8 mouse cellular contexts compared by ENCODE assay signal in genomic region chr17:11918123-11918801, GRCm38 (mm10).
DNase-seq lines count a peak whose midpoint lies in the region; ATAC-seq and TF ChIP-seq lines count a peak whose summit lies in the region.

No protein-coding gene starts in this region.

- in situ Hi-C loops in ES-E14 (cut with MboI; ENCODE audit: low sequenced_read_pairs in 2 of 2, unreplicated experiment in 2 of 2), result no loop called here

- H3K4me1 ChIP-seq in heart, adult 2 months (ENCODE audit: control insufficient read depth, insufficient read depth, low read length), result no peaks in the 10 kb centered on the region
- no peaks in the 10 kb centered on the region for H3K4me1 ChIP-seq in ES-E14 (ENCODE audit: control insufficient read depth in 2 of 2, insufficient read depth in 2 of 2, low read length in 2 of 2, poor library complexity in 1 of 2)
- H3K4me1 ChIP-seq in intestine, embryonic 15.5 days (replicated peaks), result no peaks in the 10 kb centered on the region
- peaks cover 11% of the 10 kb centered on the region for H3K4me1 ChIP-seq in midbrain, embryonic 13.5 days (replicated peaks)

- DNase-seq in heart, adult 2 months, result no peak
- no peak for DNase-seq in heart, postnatal 36 days
- DNase-seq in ES-E14 (ENCODE audit: low read depth, low spot score), result no peak
- DNase-seq in embryo, embryonic 10.5 days (ENCODE audit: low spot score), result peak; percentile 58
- DNase-seq in urinary bladder, postnatal 10 days (ENCODE audit: low spot score), result no peak

- no peak overlapping the region for H3K27ac ChIP-seq in heart, adult 2 months
- H3K27ac ChIP-seq in ES-E14 (ENCODE audit: insufficient read depth, low read depth, low read length, poor library complexity, severe bottlenecking), result no peak overlapping the region
- H3K27ac ChIP-seq in intestine, embryonic 15.5 days, result no peak overlapping the region
- no peak overlapping the region for H3K27ac ChIP-seq in midbrain, embryonic 13.5 days

- no peak for TF ChIP-seq EP300 in heart, adult 2 months (IDR thresholded peaks at IDR 0.05; ENCODE audit: insufficient read depth, low read depth, low read length)

- peak; percentile 40 for TF ChIP-seq CTCF in heart, adult 2 months (IDR thresholded peaks at IDR 0.05)

- peak; percentile 45; the same call in 1 of the 2 replicates for ATAC-seq in intestine, embryonic 15.5 days
- ATAC-seq in midbrain, embryonic 13.5 days, result peak; percentile 62
- no peak for ATAC-seq in inflammation-experienced regulatory T-cells, adult 6 months

- no peak overlapping the region for H3K9ac ChIP-seq in heart, adult 2 months (ENCODE audit: low read depth, low read length)
- no peak overlapping the region for H3K9ac ChIP-seq in ES-E14 (ENCODE audit: insufficient read depth, low read depth, low read length, poor library complexity, severe bottlenecking)
- H3K9ac ChIP-seq in intestine, embryonic 15.5 days, result no peak overlapping the region
- no peak overlapping the region for H3K9ac ChIP-seq in midbrain, embryonic 13.5 days (replicated peaks)

- 0 out of 2 replicates have a peak, but pooled peaks cover 3% of the 10 kb centered on the region for H3K27me3 ChIP-seq in heart, adult 2 months (ENCODE audit: control insufficient read depth, insufficient read depth, low read length)
- peaks cover 2% of the 10 kb centered on the region; the same call in 1 of the 2 replicates for H3K27me3 ChIP-seq in intestine, embryonic 15.5 days (replicated peaks)
- H3K27me3 ChIP-seq in midbrain, embryonic 13.5 days, result 0 out of 2 replicates have a peak, but pooled peaks cover 9% of the 10 kb centered on the region

- no peaks in the 10 kb centered on the region for H3K79me2 ChIP-seq in heart, adult 2 months (replicated peaks; ENCODE audit: control insufficient read depth, insufficient read depth, low read length)

- 59% methylated on average over 12 of the region's 12 CpGs for WGBS in heart, adult 2 months
- WGBS in intestine, embryonic 15.5 days, result 52% methylated on average over 12 of the region's 12 CpGs
- 53% methylated on average over 12 of the region's 12 CpGs for WGBS in midbrain, embryonic 13.5 days

- H3K4me2 ChIP-seq in intestine, embryonic 15.5 days (replicated peaks), result no peak overlapping the region
- H3K4me2 ChIP-seq in midbrain, embryonic 13.5 days (replicated peaks), result no peak overlapping the region

- H3K4me3 ChIP-seq in heart, adult 2 months, result no peak overlapping the region
- H3K4me3 ChIP-seq in ES-E14 (ENCODE audit: insufficient read depth in 1 of 2, low read depth in 1 of 2, low read length in 2 of 2, poor library complexity in 1 of 2, severe bottlenecking in 1 of 2), result no peak overlapping the region
- H3K4me3 ChIP-seq in intestine, embryonic 15.5 days (replicated peaks), result no peak overlapping the region
- H3K4me3 ChIP-seq in midbrain, embryonic 13.5 days (replicated peaks), result no peak overlapping the region

- no peaks in the 10 kb centered on the region for H3K36me3 ChIP-seq in heart, adult 2 months (ENCODE audit: control insufficient read depth, insufficient read depth, low read length)
- H3K36me3 ChIP-seq in ES-E14 (ENCODE audit: control insufficient read depth, insufficient read depth, low read length, poor library complexity, severe bottlenecking), result no peaks in the 10 kb centered on the region
- no peaks in the 10 kb centered on the region for H3K36me3 ChIP-seq in intestine, embryonic 15.5 days
- H3K36me3 ChIP-seq in midbrain, embryonic 13.5 days, result no peaks in the 10 kb centered on the region

- H3K9me3 ChIP-seq in ES-E14 (ENCODE audit: control insufficient read depth, insufficient read depth, low read depth, low read length), result no peaks in the 10 kb centered on the region
- H3K9me3 ChIP-seq in intestine, embryonic 15.5 days, result no peaks in the 10 kb centered on the region
- H3K9me3 ChIP-seq in midbrain, embryonic 13.5 days, result no peaks in the 10 kb centered on the region

- TF ChIP-seq POLR2A in heart, adult 2 months (IDR thresholded peaks at IDR 0.05; ENCODE audit: insufficient read depth, low read depth, low read length), result no peak

- intact Hi-C loops in heart, adult 2 months (cut with DNase I), result no loop called here
- intact Hi-C loops in heart, postnatal 36 days (cut with DNase I), result no loop called here

TF ChIP-seq in ES-E14, 5 proteins besides CTCF, POLR2A, EP300 and RAD21:
- no peak for TF ChIP-seq CHD2 (IDR thresholded peaks at IDR 0.05; ENCODE audit: low read depth, low read length)
- peak; percentile 57; the same call in 1 of the 2 replicates for TF ChIP-seq ZC3H11A (IDR thresholded peaks at IDR 0.05; ENCODE audit: borderline replicate concordance, low read depth, low read length)
- no peak for TF ChIP-seq MAFK (IDR thresholded peaks at IDR 0.05; ENCODE audit: insufficient read depth, low read depth, low read length)
